Mouse (Mus musculus): Measurements from ENCODE around the gene Eloa.
A peak's percentile ranks its signal among the peaks of the same experiment; 100 is the strongest.
"Not testable (repeated sequence)": the region's sequence is repeated elsewhere in the genome, so short reads cannot be mapped to it uniquely, and the experiment has no call there.

Eloa gene

DNA sequence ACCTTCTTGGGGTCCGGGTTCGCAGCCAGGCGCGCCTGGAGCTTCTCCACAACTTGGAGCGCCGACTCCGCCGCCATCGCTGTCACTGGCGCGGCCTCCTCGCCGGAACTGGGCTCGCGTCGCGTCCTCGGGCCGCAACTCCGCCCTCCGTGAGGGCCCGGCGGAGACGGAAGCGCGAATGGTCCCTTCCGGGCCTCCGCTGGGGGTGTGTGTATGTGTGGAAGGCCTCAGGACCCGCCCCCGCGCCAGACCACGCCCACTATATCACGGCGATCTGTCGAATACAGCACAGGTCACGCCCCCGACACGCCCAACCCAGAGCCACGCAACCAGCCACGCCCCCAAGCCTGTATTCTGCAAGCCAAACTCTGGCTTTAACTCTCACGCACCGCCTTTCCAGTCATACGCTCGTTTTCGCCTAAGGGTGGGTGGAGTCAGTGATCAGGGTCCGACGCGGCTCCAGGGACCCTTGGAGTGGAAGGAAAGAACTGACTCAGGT is at the start of gene Eloa:
TSS of gene Eloa (minus strand) at position 215 of the 499 bp plus-strand sequence.
- peak; percentile 100 for DNase-seq

- peak; percentile 89 for DNase-seq
Observed at GRCm38 (mm10) chr4:136071178-136071714, 49.7 kb upstream of the Eloa start.

DNA sequence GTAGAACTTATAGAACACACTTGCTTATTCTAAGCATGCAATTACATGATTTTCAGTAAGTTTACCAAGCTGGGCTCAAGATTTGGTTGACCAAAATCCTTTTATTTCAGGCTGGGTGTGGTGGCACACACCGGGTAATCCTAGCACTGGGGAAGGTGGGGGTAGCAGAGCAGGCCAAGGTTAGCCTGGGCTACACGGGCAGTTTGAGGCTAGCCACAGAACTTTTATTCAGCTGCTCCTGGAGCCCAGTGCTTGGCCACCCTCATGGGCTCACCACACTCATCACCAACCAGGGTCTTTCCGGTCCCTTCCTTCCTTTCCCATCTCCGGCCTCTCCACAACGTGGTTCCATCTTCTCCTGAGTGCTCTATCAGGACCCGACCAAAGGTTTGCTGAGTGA is 49.0 kb upstream of the Eloa start:
- no peak for DNase-seq

GRCm38 (mm10) chr4:136069954-136070353 is 48.4 kb upstream of the Eloa start:
- peak; percentile 91 for DNase-seq

- DNase-seq: no peak
Observed at GRCm38 (mm10) chr4:136069313-136069712, 47.8 kb upstream of the Eloa start.

DNA sequence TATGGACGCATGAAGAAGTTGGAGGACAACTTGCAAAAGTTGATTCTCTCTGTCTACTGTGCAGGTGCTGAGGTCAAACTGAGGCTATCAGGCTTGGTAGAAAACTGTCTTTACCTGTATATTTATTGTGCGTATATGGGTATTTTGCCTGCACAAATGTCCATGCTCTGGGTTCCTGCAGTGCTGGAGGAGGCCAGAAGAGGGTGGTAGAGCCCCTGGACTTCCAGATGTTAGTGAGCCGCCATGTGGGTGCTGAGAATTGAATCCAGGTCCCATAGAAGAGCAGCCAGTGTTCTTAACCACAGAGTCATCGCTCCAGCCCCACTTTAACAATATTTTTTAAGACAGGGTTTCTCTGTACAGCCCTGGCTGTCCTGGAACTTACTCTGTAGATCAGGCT is 41.6 kb upstream of the Eloa start:
- no peak for DNase-seq

DNA sequence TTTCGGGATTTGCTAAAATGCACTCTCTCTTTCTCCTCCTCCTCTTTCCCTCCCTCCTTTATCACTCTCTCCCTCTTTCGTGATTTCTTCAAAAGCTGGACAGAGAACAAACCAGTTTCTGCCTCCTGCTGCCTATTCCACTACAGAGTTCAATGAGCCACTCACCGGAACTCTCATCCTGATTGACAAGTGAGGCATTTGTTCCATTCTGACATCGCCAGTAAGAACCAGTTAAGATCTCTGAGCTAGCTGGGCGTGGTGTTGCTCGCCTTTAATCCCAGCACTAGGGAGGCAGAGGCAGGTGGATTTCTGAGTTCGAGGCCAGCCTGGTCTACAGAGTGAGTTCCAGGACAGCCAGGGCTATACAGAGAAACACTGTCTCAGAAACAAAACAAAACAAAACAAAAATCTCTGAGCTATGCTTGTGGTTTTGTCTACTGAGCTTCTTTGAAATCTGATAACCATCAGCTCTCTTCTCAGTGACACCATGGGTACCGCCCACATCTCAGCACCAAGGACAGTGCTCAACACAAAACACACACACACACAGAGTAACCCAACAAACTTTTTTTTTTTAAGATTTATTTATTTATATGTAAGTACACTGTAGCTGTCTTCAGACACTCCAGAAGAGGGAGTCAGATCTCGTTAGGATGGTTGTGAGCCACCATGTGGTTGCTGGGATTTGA is 38.4 kb upstream of the Eloa start:
- not testable (repeated sequence) for DNase-seq

DNA sequence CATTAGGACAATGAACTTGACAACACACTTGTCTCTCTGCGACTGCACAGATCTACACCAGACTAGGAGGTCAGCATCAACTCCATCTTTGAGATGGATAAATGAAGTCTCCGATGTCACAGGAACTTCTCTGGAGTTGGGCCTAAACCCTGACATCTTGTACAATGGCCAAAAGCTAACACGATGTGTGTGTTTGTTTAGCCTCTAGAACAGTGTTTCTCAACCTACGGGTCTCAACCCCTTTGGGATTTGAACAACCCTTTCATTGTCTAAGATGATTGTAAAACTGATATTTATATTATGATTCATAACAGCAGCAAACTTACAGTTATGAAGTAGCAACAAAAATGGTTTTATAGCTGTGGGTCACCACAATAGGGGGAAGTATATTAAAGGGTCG is 36.4 kb upstream of the Eloa start:
- DNase-seq: no peak

- DNase-seq: no peak
Observed at GRCm38 (mm10) chr4:136056030-136056429, 34.5 kb upstream of the Eloa start.

DNA sequence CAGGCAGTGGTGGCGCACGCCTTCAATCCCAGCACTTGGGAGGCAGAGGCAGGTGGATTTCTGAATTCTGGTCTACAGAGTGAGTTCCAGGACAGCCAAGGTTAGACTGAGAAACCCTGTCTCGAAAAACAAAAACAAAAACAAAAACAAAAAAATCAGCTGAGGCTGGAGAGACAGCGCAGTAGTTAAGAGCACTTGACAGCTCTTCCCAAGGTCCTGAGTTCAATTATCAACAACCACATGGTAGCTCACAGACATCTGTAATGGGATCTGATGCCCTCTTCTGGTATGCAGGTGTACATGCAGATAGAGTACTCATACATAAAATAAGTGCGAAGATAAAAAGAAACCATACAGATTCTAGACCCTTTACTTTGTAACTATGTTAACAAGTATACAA is 32.3 kb upstream of the Eloa start:
- DNase-seq: no peak

DNA sequence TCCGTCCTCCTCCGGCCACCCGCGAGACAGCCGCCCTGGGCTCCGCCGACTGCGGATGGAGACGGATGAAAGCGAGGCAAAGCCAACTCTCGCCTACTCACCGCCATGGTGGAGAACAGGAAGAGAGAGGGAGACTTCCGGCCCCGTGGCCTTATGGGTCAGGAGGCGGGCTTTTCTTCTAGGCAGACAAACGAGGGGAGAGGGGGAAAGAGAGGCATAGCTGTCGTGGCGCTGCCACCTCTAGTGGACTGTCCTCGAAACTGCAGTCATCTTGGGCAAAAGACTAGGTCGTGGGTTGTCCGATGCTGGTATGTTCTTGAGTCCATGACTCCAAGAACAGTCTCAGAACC is 31.7 kb upstream of the Eloa start, which contains the start of gene Rpl11:
TSS of gene Rpl11 (minus strand) at position 182 of the 350 bp plus-strand sequence.
- peak; percentile 97 for DNase-seq

DNA sequence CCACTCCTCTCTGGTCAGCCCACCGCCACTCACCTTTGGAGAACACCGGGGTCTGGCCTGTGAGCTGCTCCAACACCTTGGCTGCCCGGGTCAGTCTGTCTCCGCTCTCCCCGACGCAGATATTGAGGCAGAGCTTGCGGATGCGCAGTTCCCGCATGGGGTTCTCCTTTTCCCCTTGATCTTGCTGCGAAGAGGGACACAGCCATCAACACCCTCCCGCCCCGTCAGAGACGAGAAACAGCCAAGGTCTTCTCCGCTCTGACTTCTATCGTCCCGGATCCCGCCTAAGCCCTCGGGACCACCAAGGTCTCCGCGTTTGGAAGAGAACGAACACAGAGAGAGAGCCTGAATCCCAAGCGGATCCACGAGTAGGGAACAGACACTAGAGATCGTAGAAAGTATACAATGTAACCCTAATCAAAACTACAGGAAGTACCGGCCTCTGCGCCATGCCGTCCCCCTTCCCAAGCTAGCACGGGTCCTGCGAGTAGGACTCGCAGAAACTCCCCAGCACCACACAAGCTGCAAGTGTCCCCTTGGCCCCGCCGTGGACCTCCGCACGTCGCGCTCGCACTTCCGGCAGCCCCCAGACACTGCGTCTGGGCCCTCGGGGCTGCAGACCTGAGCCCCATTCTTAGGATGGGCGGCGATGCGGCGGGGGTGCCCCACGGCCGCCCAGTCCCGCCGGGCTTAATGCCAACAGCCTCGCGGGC is 31.1 kb upstream of the Eloa start:
- no peak for DNase-seq

DNA sequence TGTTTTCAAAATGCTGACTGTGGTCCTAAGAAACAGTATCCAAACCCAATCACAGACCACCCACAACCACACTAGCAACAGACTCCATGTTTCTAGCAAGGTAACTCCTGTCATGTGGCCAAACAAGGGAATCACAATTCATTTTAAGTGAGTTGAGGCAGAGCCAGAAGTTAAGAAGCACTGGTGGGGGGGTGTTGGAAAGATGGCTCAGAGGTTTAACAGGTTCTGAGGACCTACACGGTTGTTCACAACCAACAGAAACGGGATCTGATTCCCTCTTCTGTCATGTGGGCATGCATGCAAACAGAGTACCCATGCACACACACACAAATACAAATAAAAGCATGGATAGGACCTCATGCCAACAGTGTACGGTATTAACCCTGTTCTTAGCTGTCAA is 30.5 kb upstream of the Eloa start:
- DNase-seq: no peak

- no peak for DNase-seq
Observed at GRCm38 (mm10) chr4:136050226-136050625, 28.7 kb upstream of the Eloa start.

DNA sequence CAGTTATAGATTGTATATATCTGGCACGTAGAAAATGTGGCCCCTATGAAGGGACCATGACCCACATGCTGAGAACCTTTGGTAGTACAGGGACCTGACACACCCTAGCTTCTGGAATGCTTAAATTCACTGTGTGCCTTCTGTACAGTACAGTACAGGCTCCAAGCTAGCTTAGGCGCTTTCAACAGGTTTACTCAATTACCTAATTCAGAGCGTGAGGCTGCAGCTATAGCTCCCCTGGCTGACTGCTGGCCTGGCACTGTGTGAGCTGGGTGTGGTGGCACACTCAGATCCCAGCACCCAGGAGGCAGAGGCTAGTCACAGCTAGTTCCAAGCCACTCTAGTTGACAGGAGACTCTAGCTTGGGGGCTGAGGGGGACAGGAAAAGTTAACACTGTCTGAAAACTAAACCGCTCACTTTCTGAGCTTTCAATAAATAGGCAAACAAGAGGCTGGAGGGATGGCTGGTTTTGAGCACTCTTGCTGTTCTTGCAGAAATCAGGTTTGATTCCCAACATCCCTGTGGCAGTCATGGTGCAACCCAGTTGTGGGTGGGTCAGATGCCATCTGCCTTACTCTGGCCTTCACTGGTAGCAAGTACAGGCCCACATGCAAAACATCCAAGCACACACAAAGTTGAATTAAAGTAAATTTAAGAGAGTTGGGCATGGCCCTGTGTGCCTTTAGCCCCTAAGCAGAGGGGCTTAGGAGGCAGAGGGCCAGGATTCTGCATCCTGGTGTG is 26.9 kb upstream of the Eloa start:
- no peak for DNase-seq

DNA sequence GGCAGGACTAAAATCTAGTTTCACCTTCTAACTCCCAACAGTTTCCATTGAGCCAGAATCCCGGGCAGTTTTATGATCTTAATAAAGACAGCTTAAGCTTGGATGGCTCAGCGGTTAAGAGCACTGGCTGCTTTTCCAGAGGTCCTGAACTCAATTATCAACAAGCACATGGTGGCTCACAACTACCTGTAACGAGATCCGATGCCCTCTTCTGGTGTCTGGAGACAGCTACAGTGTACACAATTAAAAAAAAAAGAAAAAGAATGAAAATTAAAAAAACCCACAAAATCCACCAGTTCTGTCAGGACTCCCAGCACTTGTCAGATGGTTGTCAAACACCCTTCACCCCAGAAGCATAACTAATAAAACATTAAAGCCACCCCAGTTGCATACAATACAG is 26.1 kb upstream of the Eloa start:
- no peak for DNase-seq

DNA sequence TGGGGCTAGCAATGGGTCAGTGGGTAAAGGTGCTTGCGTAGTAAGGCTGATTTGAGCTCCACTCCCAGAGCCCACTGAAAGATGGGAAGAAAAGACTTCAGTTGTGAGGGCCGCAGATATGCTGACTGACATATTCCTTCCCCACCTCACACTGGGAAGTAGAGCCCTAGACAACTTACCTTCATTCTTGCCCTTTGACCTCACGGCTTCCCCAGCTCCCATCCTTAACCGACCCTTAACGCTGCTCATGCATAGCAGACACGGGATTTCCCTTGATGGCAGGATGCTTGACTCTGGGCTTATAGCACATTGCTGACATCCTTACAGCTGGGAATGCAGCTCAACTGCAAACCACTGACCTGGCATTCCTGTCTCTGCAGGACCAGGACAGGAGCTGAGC is 25.3 kb upstream of the Eloa start:
- DNase-seq: no peak

GRCm38 (mm10) chr4:136045091-136045490 is 23.5 kb upstream of the Eloa start:
- no peak for DNase-seq

DNA sequence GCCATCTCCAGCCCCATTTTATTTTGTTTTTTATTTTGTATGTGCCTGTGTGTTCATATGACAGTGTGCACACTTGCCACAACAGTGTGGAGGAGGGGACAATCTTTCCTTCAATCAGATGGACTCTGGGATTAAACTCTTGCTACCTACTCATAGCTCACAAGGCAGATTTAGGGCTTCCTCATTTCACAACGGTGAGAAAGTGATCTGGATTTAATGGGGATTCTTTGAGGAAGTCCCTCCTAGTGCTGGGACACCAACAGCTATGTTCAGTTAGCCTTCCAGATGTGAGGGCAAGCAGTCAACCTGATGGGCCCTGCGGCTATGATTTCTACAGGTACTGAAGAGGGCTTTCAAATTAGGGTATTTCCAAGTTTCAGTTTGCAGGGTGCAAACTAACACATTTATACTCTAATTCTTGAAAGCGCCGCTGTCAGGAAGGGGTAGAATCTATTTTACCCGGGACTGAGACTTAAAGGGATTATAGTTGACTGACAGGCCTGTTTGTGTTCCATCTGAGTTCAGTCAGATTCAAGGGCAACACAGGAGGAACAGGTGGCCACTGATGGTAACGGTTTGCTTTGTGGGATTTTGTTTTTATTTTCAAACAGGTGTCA is 22.3 kb upstream of the Eloa start:
- DNase-seq: no peak

DNA sequence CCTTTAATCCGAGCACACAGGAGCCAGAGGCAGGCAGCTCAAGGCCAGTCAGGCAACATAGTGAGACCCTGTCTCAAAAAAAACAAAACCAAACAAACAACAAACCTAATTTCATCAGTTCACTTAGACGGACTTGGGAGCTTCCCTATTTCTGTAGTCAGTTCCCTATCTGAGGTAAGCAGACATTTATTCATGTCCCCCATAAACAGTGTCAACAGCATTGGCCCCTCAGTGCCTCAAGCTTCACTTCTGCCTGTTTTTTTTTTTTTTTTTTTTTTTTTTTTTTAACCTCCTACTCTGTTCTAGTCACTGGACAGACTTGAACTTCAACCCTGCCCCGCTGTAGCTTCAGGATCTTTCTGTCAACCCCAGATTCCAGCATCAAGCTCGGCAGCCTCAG is 13.5 kb upstream of the Eloa start:
- DNase-seq: no peak

- DNase-seq: no peak
Observed at GRCm38 (mm10) chr4:136033231-136033630, 11.7 kb upstream of the Eloa start.

DNA sequence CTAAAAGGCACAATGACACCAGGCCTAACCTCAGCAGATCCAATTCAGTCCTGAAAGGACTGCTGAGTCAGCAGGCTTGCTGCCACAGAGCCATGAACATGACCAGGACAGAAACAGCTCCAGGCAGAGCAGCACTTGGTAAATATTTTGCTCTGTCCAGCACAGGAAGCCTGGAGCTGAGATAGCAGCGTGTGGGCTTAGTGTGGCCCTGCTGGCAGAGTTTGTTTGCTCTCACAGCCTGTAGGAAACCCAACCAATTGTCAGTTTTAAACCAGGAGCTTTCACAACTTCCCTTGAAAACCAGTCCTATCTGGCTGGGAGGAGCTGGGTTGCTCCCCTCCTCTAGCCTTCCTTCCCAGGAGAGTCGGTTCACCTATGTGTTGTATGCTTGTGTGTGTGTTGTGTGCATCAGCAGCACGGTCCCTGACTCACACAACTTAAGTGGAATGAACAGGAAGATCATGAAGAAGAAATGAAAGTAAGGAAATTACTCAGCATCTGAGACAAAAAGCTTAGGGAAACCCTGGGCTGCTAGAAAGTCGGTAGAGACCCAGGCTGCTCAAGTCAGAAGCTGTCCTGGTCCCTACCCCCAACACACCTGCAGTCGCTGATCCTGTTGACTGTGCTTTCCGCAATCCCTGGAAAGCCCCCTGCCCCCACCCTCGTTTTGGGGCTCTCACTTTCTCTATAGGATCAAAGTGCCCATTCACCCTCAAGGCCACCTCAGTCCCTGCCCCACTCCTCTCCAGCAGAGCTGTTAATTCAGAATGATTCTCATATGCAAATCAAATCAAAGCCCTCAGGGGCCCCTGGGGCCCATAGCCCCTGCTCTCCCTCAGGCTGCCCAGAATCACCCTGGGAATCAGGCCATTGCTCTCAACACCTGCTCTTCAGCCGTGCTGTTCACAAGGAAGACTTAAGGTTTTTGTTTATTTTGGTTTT is 9.7 kb upstream of the Eloa start:
- peak; percentile 42 for DNase-seq

Measured in lung, postnatal 10 days (tissue).